Comparison of ENCODE assay signal across 26 mouse cellular contexts in the genomic region with DNA sequence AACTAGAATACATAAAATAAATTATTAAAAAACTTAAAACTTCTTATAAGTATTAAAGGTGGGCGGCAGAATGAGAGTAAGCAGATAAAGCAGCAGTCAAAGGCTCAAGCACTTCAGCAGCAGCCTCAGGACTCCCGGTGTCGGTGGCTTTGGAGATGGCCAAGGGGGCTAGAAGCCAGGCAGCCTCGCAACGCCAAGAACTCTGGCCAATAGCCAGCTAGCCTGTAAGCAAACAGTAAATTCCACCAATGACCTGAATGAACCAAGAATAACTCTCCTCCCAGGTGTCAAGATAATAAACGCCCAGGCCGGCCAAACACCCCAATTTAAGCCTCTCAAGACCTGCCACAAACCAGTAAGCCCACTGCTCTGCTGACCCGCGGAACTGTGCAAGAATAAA. TPM values are rescaled to one million over a fixed set of nuclear protein-coding genes. Genes with fewer than 3 reads are reported as not detected.
A peak's percentile ranks its signal among the peaks of the same experiment; 100 is the strongest.
DNase-seq lines count a peak whose midpoint lies in the region; TF ChIP-seq lines count a peak whose summit lies in the region.
"Had no signal": no experiment of that assay in that cellular context is flagged by ENCODE, and none has a peak within 500 bp of the region (broad histone marks: within the 10 kb centered on the region; RNA-seq: fewer than 3 reads in every experiment).

No protein-coding gene starts in this region.

- H3K79me2 ChIP-seq in heart, adult 2 months (replicated peaks; ENCODE audit: control insufficient read depth, insufficient read depth, low read length): no peaks in the 10 kb centered on the region

- no peak for TF ChIP-seq POLR2A in heart, adult 2 months (IDR thresholded peaks at IDR 0.05; ENCODE audit: insufficient read depth, low read depth, low read length)

- H3K4me1 ChIP-seq in heart, adult 2 months (ENCODE audit: control insufficient read depth, insufficient read depth, low read length): no peaks in the 10 kb centered on the region
- H3K4me1 ChIP-seq in heart, embryonic 10.5 days: no peaks in the 10 kb centered on the region
- H3K4me1 ChIP-seq: embryonic facial prominence, embryonic 10.5 days; forebrain, embryonic 13.5 days; hindbrain, embryonic 13.5 days; midbrain, embryonic 13.5 days; neural tube, embryonic 13.5 days had no signal

- 57% methylated on average over 9 of the region's 9 CpGs for WGBS in heart, adult 2 months
- 81% methylated on average over 9 of the region's 9 CpGs for WGBS in heart, embryonic 10.5 days

- H3K4me3 ChIP-seq in heart, adult 2 months: no peak overlapping the region
- H3K4me3 ChIP-seq in heart, embryonic 10.5 days: no peak overlapping the region
- no peak overlapping the region for H3K4me3 ChIP-seq in layer of hippocampus, adult 2 months
- H3K4me3 ChIP-seq: embryonic facial prominence, embryonic 10.5 days; forebrain, embryonic 13.5 days; hindbrain, embryonic 13.5 days; midbrain, embryonic 13.5 days; neural tube, embryonic 13.5 days had no signal

- H3K27me3 ChIP-seq in heart, adult 2 months (ENCODE audit: control insufficient read depth, insufficient read depth, low read length): no peaks in the 10 kb centered on the region
- no peaks in the 10 kb centered on the region for H3K27me3 ChIP-seq in heart, embryonic 10.5 days (ENCODE audit: insufficient read depth, poor library complexity, severe bottlenecking)
- H3K27me3 ChIP-seq: forebrain, embryonic 13.5 days; hindbrain, embryonic 13.5 days; midbrain, embryonic 13.5 days; neural tube, embryonic 13.5 days had no signal

- no peak overlapping the region for H3K27ac ChIP-seq in heart, adult 2 months
- no peak overlapping the region for H3K27ac ChIP-seq in heart, embryonic 10.5 days
- H3K27ac ChIP-seq in layer of hippocampus, adult 2 months: no peak overlapping the region
- H3K27ac ChIP-seq: embryonic facial prominence, embryonic 10.5 days; forebrain, embryonic 13.5 days; hindbrain, embryonic 13.5 days; midbrain, embryonic 13.5 days; neural tube, embryonic 13.5 days had no signal

- TF ChIP-seq EP300 in heart, adult 2 months (IDR thresholded peaks at IDR 0.05; ENCODE audit: insufficient read depth, low read depth, low read length): no peak

- no peak for TF ChIP-seq CTCF in heart, adult 2 months (IDR thresholded peaks at IDR 0.05)
- no peak for TF ChIP-seq CTCF in layer of hippocampus, adult 2 months (conservative IDR thresholded peaks at IDR 0.05)

- H3K36me3 ChIP-seq in heart, adult 2 months (ENCODE audit: control insufficient read depth, insufficient read depth, low read length): peaks cover 2% of the 10 kb centered on the region; the same call in 1 of the 2 replicates
- peaks cover 79% of the 10 kb centered on the region for H3K36me3 ChIP-seq in heart, embryonic 10.5 days

- no peaks in the 10 kb centered on the region for H3K9me3 ChIP-seq in heart, embryonic 10.5 days
- H3K9me3 ChIP-seq: embryonic facial prominence, embryonic 10.5 days; forebrain, embryonic 13.5 days; hindbrain, embryonic 13.5 days; neural tube, embryonic 13.5 days had no signal

- H3K9ac ChIP-seq in heart, adult 2 months (ENCODE audit: low read depth, low read length): no peak overlapping the region
- H3K9ac ChIP-seq: forebrain, embryonic 13.5 days; hindbrain, embryonic 13.5 days; midbrain, embryonic 13.5 days; neural tube, embryonic 13.5 days had no signal

- intact Hi-C loops in heart, adult 2 months (cut with DNase I): no loop called here
- intact Hi-C loops in heart, postnatal 36 days (cut with DNase I): no loop called here

- DNase-seq in cerebellum, adult 18-20 months: peak; percentile 16 to 19
- DNase-seq in cerebellum, postnatal 4 days (ENCODE audit: low spot score in 2 of 2): no peak
- peak; percentile 36 to 61 for DNase-seq in heart, adult 2 months
- DNase-seq in heart, embryonic 10.5 days (ENCODE audit: low spot score): no peak
- peak; percentile 23 for DNase-seq in gastrocnemius, postnatal 10 days
- DNase-seq in heart, postnatal 36 days: peak; percentile 33 to 35
- no peak for DNase-seq in layer of hippocampus, adult 2 months (ENCODE audit: low spot score in 2 of 2)
- no peak for DNase-seq in thymus, postnatal 25 days
- DNase-seq: B cell, adult 2 months; kidney, adult 2 months; kidney, postnatal 10 days; right cerebral cortex, adult 18-20 months; thymus, postnatal 14 days had no signal

RNA-seq across cellular contexts. Expression of gene Tada2a, which starts 13.8 kb away (rescaled TPM):
- total RNA-seq in heart, adult 2 months (2021): 1 to 10 TPM; 6.2 to 6.4 TPM
- 4.6 and 8.4 TPM in 2 replicates for polyA plus RNA-seq in heart, adult 2 months (2012; rRNA removed)
- polyA plus RNA-seq in heart, embryonic 10.5 days (2016; fragmentation: Nextera tagmentation; extraction: Ambion mirVana): 24.7 and 31.4 TPM in 2 replicates
- total RNA-seq in gastrocnemius, postnatal 10 days (2021): 10 to 100 TPM; 14.2 TPM
- 1 to 10 TPM; 5.9 to 8.2 TPM for total RNA-seq in heart, postnatal 36 days (2021)
- total RNA-seq in layer of hippocampus, adult 2 months (2021): 10 to 100 TPM; 33.0 to 33.8 TPM

RNA-seq across cellular contexts. Expression of gene Acaca, which starts 13.8 kb away (rescaled TPM):
- total RNA-seq in heart, adult 2 months (2021): 10 to 100 TPM; 19.4 to 20.0 TPM
- 25.0 and 25.9 TPM in 2 replicates for polyA plus RNA-seq in heart, adult 2 months (2012; rRNA removed)
- polyA plus RNA-seq in heart, embryonic 10.5 days (2016; fragmentation: Nextera tagmentation; extraction: Ambion mirVana): 13.3 and 14.9 TPM in 2 replicates
- total RNA-seq in gastrocnemius, postnatal 10 days (2021): 10 to 100 TPM; 15.7 to 16.4 TPM
- 10 to 100 TPM; 13.6 to 26.1 TPM for total RNA-seq in heart, postnatal 36 days (2021)
- 10 to 100 TPM; 66.7 to 69.6 TPM for total RNA-seq in layer of hippocampus, adult 2 months (2021)

RNA-seq across cellular contexts. Expression of gene Dusp14, which starts 46.6 kb away (rescaled TPM):
- total RNA-seq in heart, adult 2 months (2021): under 1 TPM; 0.34 to 0.48 TPM
- 1.2 and 3.5 TPM in 2 replicates for polyA plus RNA-seq in heart, adult 2 months (2012; rRNA removed)
- polyA plus RNA-seq in heart, embryonic 10.5 days (2016; fragmentation: Nextera tagmentation; extraction: Ambion mirVana): 6.0 and 6.9 TPM in 2 replicates
- 10 to 100 TPM in 1 of 2 experiments, 1 to 10 TPM in 1; 8.5 to 10.4 TPM for total RNA-seq in gastrocnemius, postnatal 10 days (2021)
- total RNA-seq in heart, postnatal 36 days (2021): under 1 TPM; 0.50 to 0.73 TPM
- 10 to 100 TPM; 30.9 to 36.3 TPM for total RNA-seq in layer of hippocampus, adult 2 months (2021)
- total RNA-seq: megakaryocyte progenitor cell, adult 5-6 weeks had no signal

RNA-seq across cellular contexts. Expression of gene Gm11437, which starts 51.6 kb away (rescaled TPM):
- total RNA-seq in heart, adult 2 months (2021): not detected
- not detected in 2 replicates for polyA plus RNA-seq in heart, adult 2 months (2012; rRNA removed)
- not detected in 2 replicates for polyA plus RNA-seq in heart, embryonic 10.5 days (2016; fragmentation: Nextera tagmentation; extraction: Ambion mirVana)
- total RNA-seq in gastrocnemius, postnatal 10 days (2021): not detected
- not detected for total RNA-seq in heart, postnatal 36 days (2021)
- not detected for total RNA-seq in layer of hippocampus, adult 2 months (2021)
- total RNA-seq: layer of hippocampus, adult 8-10 months; left cerebral cortex, postnatal 25 days; megakaryocyte progenitor cell, adult 5-6 weeks had no signal
- polyA plus RNA-seq: embryonic facial prominence, embryonic 10.5 days; forebrain, embryonic 13.5 days; heart, embryonic 14.5 days; inflammation-experienced regulatory T-cells, adult 6 months; kidney, adult 2 months; limb, embryonic 14.5 days; liver, embryonic 16.5 days; lung, postnatal 0 days had no signal

Comparison
In these comparisons a context has a peak if more than half of its experiments do, and no peak if none do; other contexts are left out.
1. DNase-seq: peak in cerebellum, adult 18-20 months (2 of 2), heart, adult 2 months (2 of 2), gastrocnemius, postnatal 10 days (single experiment) and heart, postnatal 36 days (2 of 2); none in cerebellum, postnatal 4 days (0 of 2), heart, embryonic 10.5 days (single experiment), layer of hippocampus, adult 2 months (0 of 2) and thymus, postnatal 25 days (single experiment).
2. RNA of gene Dusp14, which starts 46.6 kb away (total RNA-seq): 30.9 to 36.3 TPM in layer of hippocampus, adult 2 months and 8.5 to 10.4 TPM in gastrocnemius, postnatal 10 days; 0.50 to 0.73 TPM in heart, postnatal 36 days and 0.34 to 0.48 TPM in heart, adult 2 months; every median in the first group is over 4 times any median in the second.